ENCODE assay signal across 8 mouse cellular contexts in genomic region chr2:159443581-159443980, GRCm38 (mm10).
DNase-seq lines count a peak whose midpoint lies in the region; TF ChIP-seq lines count a peak whose summit lies in the region.

No protein-coding gene starts in this region.

- no peaks in the 10 kb centered on the region for H3K27me3 ChIP-seq in E14TG2a.4 (ENCODE audit: insufficient read depth, low read length)

- intact Hi-C loops in heart, postnatal 14 days (cut with DNase I): no loop called here
- intact Hi-C loops in heart, postnatal 25 days (cut with DNase I): loop anchor here (5.0 kb wide), 1 partner anchor 44 kb away; no protein-coding TSS in a partner anchor

- peak; percentile 68 for TF ChIP-seq CTCF in E14TG2a.4 (conservative IDR thresholded peaks at IDR 0.05; ENCODE audit: low read length)

- H3K9me3 ChIP-seq in E14TG2a.4 (ENCODE audit: low read length): no peaks in the 10 kb centered on the region

- DNase-seq in heart, postnatal 14 days: peak; percentile 26 to 45
- DNase-seq in heart, postnatal 25 days (ENCODE audit: low spot score): no peak
- peak; percentile 11 for DNase-seq in adrenal gland, adult 8-10 months
- DNase-seq in layer of hippocampus, adult 9-10 months (ENCODE audit: low spot score): peak; percentile 8
- DNase-seq in telencephalon, adult 2 months (ENCODE audit: low read depth, low spot score): peak; percentile 5
- DNase-seq in urinary bladder, postnatal 14 days (ENCODE audit: low spot score): no peak
- no peak for DNase-seq in cerebellum, adult 11-12 months

- no peaks in the 10 kb centered on the region; the same call in 1 of the 2 replicates for H3K4me1 ChIP-seq in E14TG2a.4 (replicated peaks; ENCODE audit: low read depth, low read length)

- H3K36me3 ChIP-seq in E14TG2a.4 (ENCODE audit: insufficient read depth, low read length): no peaks in the 10 kb centered on the region

- no peak overlapping the region for H3K4me3 ChIP-seq in E14TG2a.4 (replicated peaks; ENCODE audit: low read length)

Comparison
In these comparisons a context has a peak if more than half of its experiments do, and no peak if none do; other contexts are left out.
1. DNase-seq: peak in heart, postnatal 14 days (2 of 2), adrenal gland, adult 8-10 months (single experiment), layer of hippocampus, adult 9-10 months (single experiment) and telencephalon, adult 2 months (single experiment); none in heart, postnatal 25 days (single experiment), urinary bladder, postnatal 14 days (single experiment) and cerebellum, adult 11-12 months (single experiment).